Mouse (Mus musculus) CH12.LX (cell line): Measurements from ENCODE around the gene Kcnip3.

Experiments used
- CTCF ChIP-seq, 2 experiments: IDR thresholded peaks in 1 of 2; conservative IDR thresholded peaks in 1 of 2; 2 replicates each; pipeline ENCODE4 v1.5.1; 2011 to 2012; ENCODE audit warnings: low read depth in 2 of 2, low read length in 2 of 2, improper control_type of control experiment in 1 of 2, inconsistent platforms in 1 of 2, mild to moderate bottlenecking in 1 of 2, moderate library complexity in 1 of 2
- E2F4 ChIP-seq: IDR thresholded peaks from 2 replicates; pipeline ENCODE4 v1.6.1; 2011; ENCODE audit warnings: low read depth, low read length, improper control_type of control experiment; ENCODE audit not compliant: insufficient replicate concordance
- ELF1 ChIP-seq: IDR thresholded peaks from 2 replicates; pipeline ENCODE4 v1.6.1; 2014; ENCODE audit warnings: low read depth, mild to moderate bottlenecking, inconsistent platforms, low read length, improper control_type of control experiment
- EP300 ChIP-seq: IDR thresholded peaks from 2 replicates; pipeline ENCODE4 v1.6.1; 2011; ENCODE audit warnings: low read length, improper control_type of control experiment
- MAFK ChIP-seq: IDR thresholded peaks from 2 replicates; pipeline ENCODE4 v1.6.1; 2011; ENCODE audit warnings: low read length, improper control_type of control experiment; ENCODE audit not compliant: insufficient replicate concordance
- MAX ChIP-seq: IDR thresholded peaks from 2 replicates; pipeline ENCODE4 v1.6.1; 2011; ENCODE audit warnings: low read length, improper control_type of control experiment
- MEF2A ChIP-seq: IDR thresholded peaks from 2 replicates; pipeline ENCODE4 v1.6.1; 2014; ENCODE audit warnings: low read depth, mild to moderate bottlenecking, inconsistent platforms, low read length, improper control_type of control experiment, borderline replicate concordance
- NRF1 ChIP-seq: IDR thresholded peaks from 2 replicates; pipeline ENCODE4 v1.6.1; 2014; ENCODE audit warnings: low read depth, mild to moderate bottlenecking, inconsistent platforms, low read length, improper control_type of control experiment, moderate library complexity
- POLR2A ChIP-seq: IDR thresholded peaks from 2 replicates; pipeline ENCODE4 v1.6.1; 2011; ENCODE audit warnings: low read depth, mild to moderate bottlenecking, improper control_type of control experiment, low read length
- POLR2AphosphoS2 ChIP-seq: IDR thresholded peaks from 2 replicates; pipeline ENCODE4 v1.6.1; 2011; ENCODE audit warnings: low read depth, low read length, improper control_type of control experiment
- USF1 ChIP-seq: IDR thresholded peaks from 2 replicates; pipeline ENCODE4 v1.6.1; 2014; ENCODE audit warnings: low read depth, mild to moderate bottlenecking, inconsistent platforms, low read length, improper control_type of control experiment
- USF2 ChIP-seq: conservative IDR thresholded peaks from 2 replicates; pipeline ENCODE4 v1.6.1; 2011; ENCODE audit warnings: low read depth, low read length, improper control_type of control experiment
- ZKSCAN1 ChIP-seq: IDR thresholded peaks from 2 replicates; pipeline ENCODE4 v1.6.1; 2012; ENCODE audit warnings: low read depth, inconsistent platforms, low read length, improper control_type of control experiment, borderline replicate concordance
- ZMIZ1 ChIP-seq: IDR thresholded peaks from 2 replicates; pipeline ENCODE4 v1.6.1; 2012; ENCODE audit warnings: low read depth, mild to moderate bottlenecking, inconsistent platforms, low read length, improper control_type of control experiment

- TF ChIP-seq E2F4 (no peak), MAFK (no peak), CTCF (conservative IDR thresholded peaks at IDR 0.05 in 1 of 2, IDR thresholded peaks at IDR 0.05 in 1 of 2; ENCODE audit: low read depth in 2 of 2, low read length in 2 of 2) (no peak), USF2 (no peak), MAX (no peak), POLR2A (no peak), MEF2A (no peak), USF1 (no peak), EP300 (no peak), ELF1 (no peak), ZKSCAN1 (no peak), ZMIZ1 (no peak), NRF1 (no peak), POLR2AphosphoS2 (no peak)
Measured at GRCm38 (mm10) chr2:127484476-127485170, 37.3 kb downstream of the Kcnip3 start.
